Mouse (Mus musculus) testis, adult 2 months (tissue): Measurements from ENCODE around the gene Tbca.

ENCODE experiments used
- CTCF ChIP-seq: fragments of 200-500 bp; IDR thresholded peaks from 2 replicates; pipeline ENCODE4 v1.5.1; 2012; ENCODE audit warnings: low read depth, mild to moderate bottlenecking, inconsistent platforms, low read length, moderate library complexity; ENCODE audit not compliant: control insufficient read depth, insufficient read depth, insufficient replicate concordance
- POLR2A ChIP-seq: fragments of 200-500 bp; IDR thresholded peaks from 2 replicates; pipeline ENCODE4 v1.6.1; 2012; ENCODE audit warnings: low read depth, mild to moderate bottlenecking, inconsistent platforms, low read length, moderate library complexity; ENCODE audit not compliant: control insufficient read depth

DNA sequence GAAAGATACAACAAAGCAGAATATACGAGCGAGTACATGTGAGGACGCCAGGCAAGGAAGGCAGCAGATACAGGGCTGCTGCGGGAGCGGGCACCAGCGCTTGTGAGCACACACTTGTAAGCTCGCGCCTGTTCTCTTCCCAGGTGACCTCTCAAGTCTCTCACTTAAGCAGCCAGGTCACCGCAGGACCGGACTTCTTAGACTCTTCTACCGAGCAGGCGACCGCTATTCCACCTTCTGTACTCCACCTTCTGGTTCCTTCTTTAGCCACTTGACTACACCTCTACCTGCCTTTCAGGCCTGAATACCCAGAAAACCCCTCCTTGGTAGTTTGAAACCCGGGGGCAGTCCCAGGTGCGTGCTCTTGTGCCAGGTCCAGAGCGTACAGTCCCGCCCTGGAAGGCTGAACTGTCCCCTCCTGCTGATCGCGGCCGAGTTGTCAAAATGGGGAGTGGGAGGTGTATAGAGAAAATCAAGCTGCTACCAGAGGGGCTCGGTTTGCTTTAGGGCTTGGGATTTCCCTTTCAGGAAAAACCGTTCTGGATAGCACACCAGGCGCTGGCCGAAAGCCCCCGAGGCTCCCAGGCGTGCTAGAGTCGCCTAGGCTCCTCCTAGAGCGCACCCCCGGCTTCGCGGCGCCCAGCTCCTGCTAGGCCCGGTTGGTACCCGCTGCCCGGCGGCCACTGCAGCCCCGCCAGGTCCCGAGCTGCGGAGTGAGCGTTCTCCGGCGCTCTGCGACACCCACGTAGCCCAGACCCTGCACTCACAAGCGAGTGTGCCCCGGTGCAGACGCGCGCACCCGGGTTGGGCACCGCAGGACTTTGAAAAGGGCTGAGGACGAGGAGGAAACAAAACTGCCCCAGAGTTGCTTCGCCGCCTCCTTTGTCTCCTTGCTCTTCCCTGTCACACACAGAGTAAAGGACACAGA lies 84.7 kb downstream of the Tbca start:
- no peak for TF ChIP-seq POLR2A
- no peak for TF ChIP-seq CTCF
